Mouse (Mus musculus) forebrain, embryonic 16.5 days (tissue): ENCODE data around the gene Slit1. TPM values are rescaled to one million over a fixed set of nuclear protein-coding genes. Genes with fewer than 3 reads are reported as not detected.

Source experiments
- ATAC-seq: fragments of 200-750 bp; cut with Nextera tagmentation; 2 replicates; pipeline ENCODE4 v1.8.0; 2017; ENCODE audit warnings: mild to moderate bottlenecking, moderate library complexity
- H3K27ac ChIP-seq: fragments of 300-500 bp; sonication (generic); 2 replicates; pipeline ENCODE4 v1.5.1; 2014; ENCODE audit warnings: low read length, control low read depth
- H3K27me3 ChIP-seq: fragments of 300-500 bp; sonication (generic); replicated peaks from 2 replicates; pipeline ENCODE4 v1.6.1; 2014; ENCODE audit warnings: low read length; ENCODE audit not compliant: control insufficient read depth, insufficient read depth
- H3K36me3 ChIP-seq: fragments of 300-500 bp; sonication (generic); 2 replicates; pipeline ENCODE4 v1.6.1; 2014; ENCODE audit not compliant: control insufficient read depth, insufficient read depth
- H3K4me1 ChIP-seq: fragments of 300-500 bp; sonication (generic); replicated peaks from 2 replicates; pipeline ENCODE4 v1.6.1; 2014; ENCODE audit warnings: low read length; ENCODE audit not compliant: control insufficient read depth, insufficient read depth
- H3K4me2 ChIP-seq: fragments of 300-500 bp; sonication (generic); 2 replicates; pipeline ENCODE4 v1.6.1; 2014; ENCODE audit warnings: mild to moderate bottlenecking, low read length, control low read depth
- H3K4me3 ChIP-seq: fragments of 300-500 bp; sonication (generic); replicated peaks from 2 replicates; pipeline ENCODE4 v1.5.1; 2014; ENCODE audit warnings: mild to moderate bottlenecking, low read length, control low read depth
- H3K9ac ChIP-seq: fragments of 300-500 bp; sonication (generic); replicated peaks from 2 replicates; pipeline ENCODE4 v1.6.1; 2014; ENCODE audit warnings: low read depth, low read length, control low read depth
- H3K9me3 ChIP-seq: fragments of 300-500 bp; sonication (generic); 2 replicates; pipeline ENCODE4 v1.6.1; 2016; ENCODE audit warnings: low read length; ENCODE audit not compliant: control insufficient read depth
- WGBS: fragments of 180-500 bp; shearing (Covaris S2); extraction: QIAGEN DNeasy Blood & Tissue Kit; methylation state at CpG from one replicate; pipeline ENCODE4 v1.1.7; 2014; 5-methylcytosine and 5-hydroxymethylcytosine counted together
- polyA plus RNA-seq: library from polyadenylated mRNA; unstranded; fragments of >200 nt; fragmentation: Nextera tagmentation; extraction: Ambion mirVana; gene quantifications from 2 replicates; pipeline ENCODE4 v1.2.1, GENCODE M21; 2015

Slit1 gene
- polyA plus RNA-seq, 1 experiment from 2014 or later = 21.3 TPM

DNA sequence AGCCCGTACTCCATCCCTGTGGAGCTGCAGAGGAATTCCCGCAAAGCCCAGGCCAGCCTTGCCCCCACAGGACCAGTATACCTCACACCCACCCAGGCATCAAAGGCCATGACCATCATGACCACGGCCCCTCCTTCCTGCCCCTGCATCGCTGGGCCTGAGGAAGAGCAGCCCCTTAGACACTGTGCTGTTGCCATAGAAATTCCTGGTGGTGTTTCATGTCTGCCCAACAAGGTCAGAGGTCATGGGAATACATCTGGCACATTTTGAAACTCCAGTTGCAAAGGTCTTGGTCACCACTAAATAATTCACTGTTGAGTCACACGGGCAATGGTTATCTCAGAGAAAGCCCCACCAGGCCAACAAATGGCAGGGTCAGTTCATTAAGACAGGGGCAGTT lies 73.0 kb downstream of the Slit1 start:
- H3K4me1 ChIP-seq = peaks cover 24% of the 10 kb centered on the region
- ATAC-seq = no peak
- H3K4me2 ChIP-seq = no peak overlapping the region
- 44% methylated on average over 5 of the region's 5 CpGs for WGBS
- no peaks in the 10 kb centered on the region for H3K36me3 ChIP-seq
- no peaks in the 10 kb centered on the region for H3K27me3 ChIP-seq
- no peaks in the 10 kb centered on the region for H3K9me3 ChIP-seq
- no peak overlapping the region for H3K4me3 ChIP-seq
- no peak overlapping the region for H3K9ac ChIP-seq
- peak overlapping the region; percentile 34; the same call in 1 of the 2 replicates for H3K27ac ChIP-seq

DNA sequence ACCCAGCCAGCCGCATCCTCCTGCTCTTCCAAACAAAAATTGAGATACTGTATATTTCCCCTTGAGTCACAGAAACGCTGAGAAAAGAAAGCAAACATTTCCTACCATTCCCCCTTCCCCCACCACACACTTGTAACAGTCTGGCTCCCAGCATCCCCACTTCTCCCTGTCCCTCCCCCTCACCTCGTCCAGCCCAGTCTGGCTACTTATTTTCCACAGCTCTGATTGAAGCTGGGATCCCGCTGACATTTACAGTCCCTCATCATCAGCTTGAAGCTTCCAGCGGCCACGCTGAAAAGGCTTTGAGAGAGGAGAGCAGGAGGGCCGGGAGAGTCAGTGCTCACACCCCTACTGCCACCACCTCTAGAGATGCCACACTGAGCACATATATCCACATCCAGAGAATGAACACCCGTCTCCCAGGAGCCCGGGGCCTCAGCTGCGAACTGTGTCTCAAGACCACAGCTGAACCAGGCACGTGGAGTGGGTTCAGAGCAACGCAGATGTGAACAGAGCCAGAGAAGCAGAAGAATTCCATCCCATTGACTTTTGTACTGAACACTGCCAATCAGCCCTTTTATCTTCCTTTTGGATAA lies 73.6 kb downstream of the Slit1 start:
- peaks cover 2% of the 10 kb centered on the region; the same call in 1 of the 2 replicates for H3K27me3 ChIP-seq
- no peaks in the 10 kb centered on the region for H3K36me3 ChIP-seq
- peak overlapping the region; percentile 34; the same call in 1 of the 2 replicates for H3K27ac ChIP-seq
- H3K4me2 ChIP-seq = no peak overlapping the region
- WGBS = 18% methylated on average over 12 of the region's 12 CpGs
- 0 out of 2 replicates have a peak overlapping the region, but pooled peaks have one; percentile 1 for H3K9ac ChIP-seq
- H3K4me1 ChIP-seq = peaks cover 24% of the 10 kb centered on the region
- no peaks in the 10 kb centered on the region for H3K9me3 ChIP-seq
- no peak overlapping the region for H3K4me3 ChIP-seq
- peak; percentile 43 for ATAC-seq

DNA sequence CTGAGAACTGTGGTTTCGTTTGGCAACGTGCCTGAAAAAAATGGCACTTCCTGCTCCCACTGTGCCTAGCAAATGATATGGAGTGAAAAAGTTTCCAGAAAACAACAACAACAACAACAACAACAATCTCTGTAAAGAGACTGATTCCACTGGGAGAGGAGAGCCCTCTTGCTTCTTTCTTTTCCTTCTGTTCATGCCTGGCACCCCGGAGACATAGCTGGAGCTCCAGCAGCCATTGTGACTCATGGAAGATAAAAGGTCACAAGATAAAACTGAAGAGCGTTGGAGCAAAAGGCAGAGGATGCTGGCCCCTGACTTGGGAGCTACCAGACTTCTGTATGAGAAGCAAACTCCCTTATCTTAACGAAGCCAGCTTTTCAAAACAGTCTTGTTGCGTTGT lies 75.9 kb downstream of the Slit1 start:
- Histone ChIP-seq H3K4me1 (peaks cover 33% of the 10 kb centered on the region), H3K4me3 (no peak overlapping the region)
- WGBS = 51% methylated on average over 6 of the region's 6 CpGs

DNA sequence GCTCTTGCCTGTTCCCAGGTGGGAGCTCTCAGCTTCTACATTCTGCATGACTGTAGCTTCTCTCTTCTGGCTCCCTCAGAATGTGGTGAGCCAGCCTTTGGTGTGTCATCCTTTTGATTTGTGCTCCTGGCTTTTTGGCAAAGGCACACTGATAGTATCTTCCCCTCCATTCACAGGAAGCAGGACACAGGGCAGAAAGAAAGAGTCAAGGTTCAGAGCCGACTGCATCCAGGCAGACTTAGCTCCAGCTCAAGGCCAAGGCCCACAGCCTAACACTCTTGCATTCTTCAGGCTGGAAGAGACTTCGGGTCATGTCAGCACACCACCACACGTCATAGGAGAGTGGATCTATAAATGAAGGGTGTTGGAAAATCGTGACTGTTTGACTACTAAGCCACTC lies 77.5 kb downstream of the Slit1 start:
- no peak overlapping the region for H3K4me2 ChIP-seq
- 70% methylated on average over 4 of the region's 4 CpGs for WGBS
- peaks cover 40% of the 10 kb centered on the region for H3K4me1 ChIP-seq
- no peaks in the 10 kb centered on the region for H3K9me3 ChIP-seq
- ATAC-seq = no peak
- no peak overlapping the region for H3K27ac ChIP-seq
- peaks cover 4% of the 10 kb centered on the region for H3K27me3 ChIP-seq
- H3K36me3 ChIP-seq = no peaks in the 10 kb centered on the region
- no peak overlapping the region for H3K4me3 ChIP-seq
- no peak overlapping the region for H3K9ac ChIP-seq

More for the DNA sequence above, 75.9 kb downstream of the Slit1 start:
- Histone ChIP-seq H3K4me2 (no peak overlapping the region), H3K36me3 (no peaks in the 10 kb centered on the region), H3K9me3 (no peaks in the 10 kb centered on the region), H3K27me3 (peaks cover 4% of the 10 kb centered on the region), H3K9ac (no peak overlapping the region), H3K27ac (no peak overlapping the region)
- no peak for ATAC-seq

DNA sequence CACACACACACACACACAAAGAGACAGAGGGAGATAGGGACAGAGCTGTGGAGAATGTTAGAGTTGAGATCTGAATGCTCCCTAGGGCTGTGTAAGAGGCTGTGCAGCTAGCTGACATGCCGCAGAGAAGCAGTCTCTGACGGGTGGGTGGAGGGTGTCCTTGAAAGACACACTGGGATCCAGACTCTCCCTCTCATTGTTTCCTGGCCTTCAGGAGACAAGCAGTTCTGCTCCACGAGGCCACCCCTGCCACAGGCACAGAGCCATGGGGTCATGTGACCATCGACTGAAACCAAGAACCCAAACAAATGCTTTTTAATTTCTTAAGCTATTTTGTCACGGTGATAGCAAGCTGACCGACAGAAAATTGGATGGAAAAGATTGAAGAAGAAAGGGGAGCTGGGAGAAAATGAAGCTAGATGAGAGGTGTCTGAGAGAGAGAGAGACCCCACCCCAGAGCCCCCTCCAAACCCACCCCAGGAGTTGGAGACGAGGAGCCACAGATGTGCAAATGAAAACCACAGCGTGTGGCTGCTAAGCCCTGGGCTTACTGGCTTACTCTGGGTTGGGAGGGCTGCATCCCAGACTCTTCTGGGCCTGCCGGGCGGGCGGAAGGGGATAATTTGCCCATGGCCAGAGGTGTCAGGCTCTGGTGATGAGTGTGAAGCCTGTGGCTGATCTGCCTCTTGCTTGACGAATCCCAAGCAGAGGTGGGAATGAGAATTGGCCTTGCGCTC lies 79.8 kb downstream of the Slit1 start:
- Histone ChIP-seq H3K4me1 (peaks cover 41% of the 10 kb centered on the region), H3K4me2 (no peak overlapping the region), H3K36me3 (no peaks in the 10 kb centered on the region), H3K9me3 (no peaks in the 10 kb centered on the region), H3K4me3 (no peak overlapping the region), H3K9ac (no peak overlapping the region), H3K27ac (no peak overlapping the region), H3K27me3 (peaks cover 4% of the 10 kb centered on the region)
- ATAC-seq = no peak
- WGBS = 12% methylated on average over 13 of the region's 13 CpGs

DNA sequence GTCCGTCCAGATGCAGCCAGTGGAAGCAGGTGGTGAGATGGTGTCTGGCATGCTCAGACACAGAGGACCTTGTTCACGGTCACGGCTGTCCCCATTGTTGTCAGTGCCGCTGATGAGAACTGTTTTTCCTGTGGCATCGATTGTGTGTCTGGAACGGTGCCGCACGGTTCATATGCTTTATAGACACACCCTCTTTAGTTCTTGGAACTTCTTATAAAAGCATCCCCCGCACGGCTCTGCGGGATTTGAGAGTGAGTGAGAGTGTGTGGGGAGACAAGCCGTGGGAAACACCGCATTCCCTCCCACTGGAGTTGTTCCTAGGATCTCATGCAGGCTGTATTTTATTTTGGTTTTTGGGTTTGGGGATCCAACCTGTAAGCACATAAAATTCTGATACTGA lies 82.0 kb downstream of the Slit1 start:
- H3K4me1 ChIP-seq = peaks cover 57% of the 10 kb centered on the region
- no peak overlapping the region for H3K9ac ChIP-seq
- H3K9me3 ChIP-seq = no peaks in the 10 kb centered on the region
- H3K36me3 ChIP-seq = no peaks in the 10 kb centered on the region
- no peak overlapping the region for H3K4me3 ChIP-seq
- H3K4me2 ChIP-seq = no peak overlapping the region
- no peak overlapping the region for H3K27ac ChIP-seq
- ATAC-seq = no peak
- WGBS = 44% methylated on average over 13 of the region's 13 CpGs
- peaks cover 8% of the 10 kb centered on the region for H3K27me3 ChIP-seq

DNA sequence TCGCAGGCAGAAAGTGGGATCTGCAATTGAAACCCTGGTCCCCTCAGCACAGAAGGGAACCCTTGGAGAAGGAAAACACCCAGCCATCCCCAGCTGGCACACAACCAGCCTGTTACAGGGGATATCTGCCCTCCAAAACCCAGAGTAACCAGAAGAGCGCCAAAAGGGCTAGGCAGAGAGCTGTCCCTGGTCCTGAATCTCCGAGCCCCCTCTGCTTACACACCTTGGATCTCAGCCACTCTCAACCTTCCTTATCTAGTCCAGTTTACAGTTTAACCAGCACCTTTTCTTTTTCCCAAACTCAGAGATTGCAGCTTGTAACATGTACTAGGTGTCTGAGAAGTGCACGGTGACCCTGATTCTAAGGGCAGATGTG lies 82.5 kb downstream of the Slit1 start:
- no peak overlapping the region for H3K4me3 ChIP-seq
- peaks cover 59% of the 10 kb centered on the region for H3K4me1 ChIP-seq
- no peaks in the 10 kb centered on the region for H3K9me3 ChIP-seq
- WGBS = 23% methylated on average over 4 of the region's 4 CpGs
- H3K27me3 ChIP-seq = peaks cover 8% of the 10 kb centered on the region
- H3K27ac ChIP-seq = no peak overlapping the region
- H3K9ac ChIP-seq = no peak overlapping the region
- no peak for ATAC-seq
- H3K4me2 ChIP-seq = no peak overlapping the region
- no peaks in the 10 kb centered on the region for H3K36me3 ChIP-seq

DNA sequence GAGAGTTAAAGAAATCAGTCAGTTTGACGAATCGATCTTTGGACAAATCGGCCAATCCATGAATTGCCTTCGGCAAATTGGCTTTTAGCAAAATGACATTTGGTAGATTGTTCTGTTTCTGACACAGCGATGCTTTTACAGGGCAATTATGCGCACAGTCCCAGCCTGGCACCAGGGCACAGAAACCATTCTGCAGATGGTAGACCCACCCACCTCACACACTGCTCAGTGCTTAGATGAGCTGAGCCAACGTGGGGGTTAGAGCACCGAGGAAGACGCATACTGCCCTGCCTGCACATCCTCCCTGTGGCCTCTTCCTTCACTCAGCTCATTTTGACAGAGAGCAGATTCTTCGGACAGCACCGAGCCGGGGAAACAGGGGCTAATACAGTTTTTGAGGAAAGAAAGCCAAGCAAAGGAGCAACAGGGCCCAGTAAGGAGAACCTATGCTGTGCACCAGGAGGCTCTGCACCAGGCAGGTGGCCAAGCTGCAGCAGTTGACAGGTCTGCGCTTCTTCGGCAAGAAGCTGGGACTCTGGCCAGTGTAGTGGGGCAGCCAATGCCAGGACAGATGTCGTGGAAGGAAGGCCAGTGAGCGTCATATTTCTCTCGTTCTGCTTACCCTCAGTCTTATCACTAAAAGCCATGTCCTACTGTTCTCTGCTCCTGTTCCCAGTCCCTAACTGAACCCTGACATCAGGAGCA lies 83.0 kb downstream of the Slit1 start:
- no peak overlapping the region for H3K27ac ChIP-seq
- WGBS = 36% methylated on average over 17 of the region's 17 CpGs
- H3K4me1 ChIP-seq = peaks cover 62% of the 10 kb centered on the region

DNA sequence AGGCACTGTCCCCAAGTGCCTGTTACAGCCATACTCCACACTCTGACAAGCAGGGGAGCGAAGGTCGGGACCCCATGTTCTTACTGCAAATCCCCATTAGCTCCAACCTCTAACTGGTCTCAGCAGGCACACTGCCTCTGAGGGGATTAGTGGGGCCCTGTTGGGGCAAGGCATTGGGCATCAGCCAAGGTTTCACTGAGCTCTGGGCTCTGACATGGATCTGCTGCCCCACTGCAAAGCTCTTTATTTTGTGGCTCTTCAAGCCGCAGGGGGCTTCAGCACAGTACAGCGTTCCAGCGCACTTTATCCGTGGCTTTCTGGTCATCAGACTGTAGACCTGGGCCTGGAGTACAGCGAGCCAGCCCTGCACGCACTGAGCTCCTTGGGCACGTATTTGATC lies 86.0 kb downstream of the Slit1 start:
- Histone ChIP-seq H3K9ac (no peak overlapping the region), H3K36me3 (no peaks in the 10 kb centered on the region)
- no peak for ATAC-seq

More for the DNA sequence above, 83.0 kb downstream of the Slit1 start:
- no peak overlapping the region for H3K4me3 ChIP-seq
- peak overlapping the region; percentile 6; the same call in 1 of the 2 replicates for H3K4me2 ChIP-seq
- H3K36me3 ChIP-seq = no peaks in the 10 kb centered on the region
- ATAC-seq = peak; percentile 65
- H3K9ac ChIP-seq = no peak overlapping the region
- no peaks in the 10 kb centered on the region for H3K9me3 ChIP-seq
- peaks cover 8% of the 10 kb centered on the region for H3K27me3 ChIP-seq

More for the DNA sequence above, 86.0 kb downstream of the Slit1 start:
- no peak overlapping the region for H3K4me3 ChIP-seq
- no peaks in the 10 kb centered on the region for H3K9me3 ChIP-seq
- H3K27ac ChIP-seq = no peak overlapping the region
- no peak overlapping the region for H3K4me2 ChIP-seq
- H3K4me1 ChIP-seq = peaks cover 51% of the 10 kb centered on the region
- peaks cover 8% of the 10 kb centered on the region; the same call in 1 of the 2 replicates for H3K27me3 ChIP-seq
- 11% methylated on average over 9 of the region's 9 CpGs for WGBS
